In genomic region chr17:47179410-47179809, GRCm38 (mm10) we compare ENCODE assay signal across 14 mouse cellular contexts.
DNase-seq lines count a peak whose midpoint lies in the region; ATAC-seq and TF ChIP-seq lines count a peak whose summit lies in the region.
"Had no signal": no experiment of that assay in that cellular context is flagged by ENCODE, and none has a peak within 500 bp of the region (broad histone marks: within the 10 kb centered on the region; RNA-seq: fewer than 3 reads in every experiment).

No protein-coding gene starts in this region.

- no peaks in the 10 kb centered on the region for H3K9me3 ChIP-seq in forebrain, postnatal 0 days (ENCODE audit: low read length)
- H3K9me3 ChIP-seq in forebrain, embryonic 15.5 days: no peaks in the 10 kb centered on the region
- H3K9me3 ChIP-seq in lung, embryonic 15.5 days: no peaks in the 10 kb centered on the region
- no peaks in the 10 kb centered on the region for H3K9me3 ChIP-seq in intestine, embryonic 16.5 days (ENCODE audit: control insufficient read depth, low read length)
- H3K9me3 ChIP-seq in stomach, embryonic 16.5 days (replicated peaks; ENCODE audit: control insufficient read depth, low read length): no peaks in the 10 kb centered on the region

- no peaks in the 10 kb centered on the region for H3K4me1 ChIP-seq in forebrain, postnatal 0 days (ENCODE audit: insufficient read depth)
- peaks cover 20% of the 10 kb centered on the region for H3K4me1 ChIP-seq in forebrain, embryonic 15.5 days
- peaks cover 79% of the 10 kb centered on the region for H3K4me1 ChIP-seq in lung, embryonic 15.5 days
- peaks cover 12% of the 10 kb centered on the region for H3K4me1 ChIP-seq in lung, adult 2 months (ENCODE audit: control insufficient read depth, insufficient read depth, low read length)
- H3K4me1 ChIP-seq in intestine, embryonic 16.5 days (ENCODE audit: control insufficient read depth, insufficient read depth, low read length): peaks cover 15% of the 10 kb centered on the region; the same call in 1 of the 2 replicates
- peaks cover 68% of the 10 kb centered on the region for H3K4me1 ChIP-seq in stomach, embryonic 16.5 days (ENCODE audit: control insufficient read depth, insufficient read depth, low read length)

- H3K9ac ChIP-seq in forebrain, postnatal 0 days: no peak overlapping the region
- H3K9ac ChIP-seq in forebrain, embryonic 15.5 days (replicated peaks): no peak overlapping the region
- H3K9ac ChIP-seq in lung, embryonic 15.5 days: no peak overlapping the region
- H3K9ac ChIP-seq in intestine, embryonic 16.5 days (ENCODE audit: low read depth, low read length): no peak overlapping the region
- no peak overlapping the region for H3K9ac ChIP-seq in stomach, embryonic 16.5 days (ENCODE audit: low read length)

- H3K4me3 ChIP-seq in forebrain, postnatal 0 days (ENCODE audit: low read depth, low read length): no peak overlapping the region
- H3K4me3 ChIP-seq in forebrain, embryonic 15.5 days: no peak overlapping the region
- H3K4me3 ChIP-seq in lung, embryonic 15.5 days: no peak overlapping the region
- H3K4me3 ChIP-seq in lung, adult 2 months (replicated peaks; ENCODE audit: extremely low read depth, low read depth, low read length): no peak overlapping the region
- H3K4me3 ChIP-seq in intestine, embryonic 16.5 days (ENCODE audit: low read length): no peak overlapping the region
- H3K4me3 ChIP-seq in stomach, embryonic 16.5 days (replicated peaks; ENCODE audit: low read length): peak overlapping the region; percentile 11; the same call in 1 of the 2 replicates
- H3K4me3 ChIP-seq in left cerebral cortex, adult 2 months: no peak overlapping the region

- intact Hi-C loops in left cerebral cortex, adult 2 months (cut with DNase I): loop anchor here (2.0 to 5.0 kb wide), 2 partner anchors 19 to 37 kb away; no protein-coding TSS in a partner anchor

- WGBS in forebrain, postnatal 0 days: 79% methylated on average over 5 of the region's 5 CpGs
- WGBS in forebrain, embryonic 15.5 days: 84% methylated on average over 5 of the region's 5 CpGs
- WGBS in lung, embryonic 15.5 days: 28% methylated on average over 5 of the region's 5 CpGs
- 45% methylated on average over 5 of the region's 5 CpGs for WGBS in lung, adult 2 months
- 44% methylated on average over 5 of the region's 5 CpGs for WGBS in intestine, embryonic 16.5 days
- 32% methylated on average over 5 of the region's 5 CpGs for WGBS in stomach, embryonic 16.5 days

- no peak for TF ChIP-seq CTCF in forebrain, postnatal 0 days (IDR thresholded peaks at IDR 0.05; ENCODE audit: low read depth)
- TF ChIP-seq CTCF in lung, adult 2 months (IDR thresholded peaks at IDR 0.05; ENCODE audit: insufficient read depth, low read length): no peak
- no peak for TF ChIP-seq CTCF in left cerebral cortex, adult 2 months (IDR thresholded peaks at IDR 0.05)

- H3K27ac ChIP-seq in forebrain, postnatal 0 days (ENCODE audit: low read depth, low read length): 0 out of 2 replicates have a peak overlapping the region, but pooled peaks have one; percentile 59
- no peak overlapping the region for H3K27ac ChIP-seq in forebrain, embryonic 15.5 days (replicated peaks)
- H3K27ac ChIP-seq in lung, embryonic 15.5 days: peak overlapping the region; percentile 83
- H3K27ac ChIP-seq in intestine, embryonic 16.5 days (ENCODE audit: low read length): peak overlapping the region; percentile 69
- peak overlapping the region; percentile 89 for H3K27ac ChIP-seq in stomach, embryonic 16.5 days (ENCODE audit: low read length)
- no peak overlapping the region for H3K27ac ChIP-seq in left cerebral cortex, adult 2 months

- DNase-seq in forebrain, postnatal 0 days: no peak
- DNase-seq in lung, adult 2 months: no peak
- DNase-seq in ovary, postnatal 10 days (ENCODE audit: low spot score): no peak
- no peak for DNase-seq in left cerebral cortex, adult 2 months (ENCODE audit: extremely low spot score in 1 of 2, low spot score in 2 of 2)
- DNase-seq: B cell, adult 2 months; cerebellum, adult 9-10 months; gastrocnemius, postnatal 14 days; thymus, postnatal 14 days had no signal

- no peaks in the 10 kb centered on the region for H3K36me3 ChIP-seq in forebrain, postnatal 0 days (ENCODE audit: insufficient read depth)
- no peaks in the 10 kb centered on the region for H3K36me3 ChIP-seq in forebrain, embryonic 15.5 days
- no peaks in the 10 kb centered on the region for H3K36me3 ChIP-seq in lung, embryonic 15.5 days
- H3K36me3 ChIP-seq in intestine, embryonic 16.5 days (ENCODE audit: control insufficient read depth, insufficient read depth, low read length): no peaks in the 10 kb centered on the region
- H3K36me3 ChIP-seq in stomach, embryonic 16.5 days (ENCODE audit: control insufficient read depth, insufficient read depth, low read length): no peaks in the 10 kb centered on the region; the same call in 1 of the 2 replicates

- no peak for ATAC-seq in forebrain, postnatal 0 days
- no peak for ATAC-seq in forebrain, embryonic 15.5 days (replicated peaks)
- ATAC-seq in lung, embryonic 15.5 days (ENCODE audit: borderline replicate concordance, extremely low read depth, low FRiP score, low TSS enrichment): peak; percentile 58; the same call in 1 of the 2 replicates
- no peak for ATAC-seq in intestine, embryonic 16.5 days
- ATAC-seq in stomach, embryonic 16.5 days (ENCODE audit: insufficient read depth, low FRiP score): peak; percentile 57; the same call in 1 of the 2 replicates
- ATAC-seq: activated CD4-positive, CD25-positive, alpha-beta regulatory T cell, adult 4 months had no signal

- no peaks in the 10 kb centered on the region for H3K27me3 ChIP-seq in forebrain, postnatal 0 days (ENCODE audit: insufficient read depth, low read length)
- no peaks in the 10 kb centered on the region for H3K27me3 ChIP-seq in forebrain, embryonic 15.5 days
- no peaks in the 10 kb centered on the region for H3K27me3 ChIP-seq in lung, embryonic 15.5 days
- H3K27me3 ChIP-seq in intestine, embryonic 16.5 days (replicated peaks; ENCODE audit: control insufficient read depth, insufficient read depth, low read length): no peaks in the 10 kb centered on the region
- no peaks in the 10 kb centered on the region for H3K27me3 ChIP-seq in stomach, embryonic 16.5 days (ENCODE audit: control insufficient read depth, insufficient read depth, low read length)

- no peak overlapping the region for H3K4me2 ChIP-seq in forebrain, postnatal 0 days (ENCODE audit: low read depth)
- H3K4me2 ChIP-seq in forebrain, embryonic 15.5 days (replicated peaks): no peak overlapping the region
- peak overlapping the region; percentile 32; the same call in 1 of the 2 replicates for H3K4me2 ChIP-seq in lung, embryonic 15.5 days
- H3K4me2 ChIP-seq in intestine, embryonic 16.5 days (ENCODE audit: low read depth, low read length): 0 out of 2 replicates have a peak overlapping the region, but pooled peaks have one; percentile 18
- H3K4me2 ChIP-seq in stomach, embryonic 16.5 days (ENCODE audit: low read depth, low read length): peak overlapping the region; percentile 44
- H3K4me2 ChIP-seq: liver, embryonic 11.5 days had no signal

- no peak for TF ChIP-seq POLR2A in lung, adult 2 months (IDR thresholded peaks at IDR 0.05; ENCODE audit: borderline replicate concordance, extremely low read depth, low read depth, low read length)

Comparison
In these comparisons a context has a peak if more than half of its experiments do, and no peak if none do; other contexts are left out.
1. H3K27ac ChIP-seq: peak in forebrain, postnatal 0 days (single experiment), lung, embryonic 15.5 days (single experiment), intestine, embryonic 16.5 days (single experiment) and stomach, embryonic 16.5 days (single experiment); none in forebrain, embryonic 15.5 days (single experiment) and left cerebral cortex, adult 2 months (single experiment).
2. ATAC-seq: peak in lung, embryonic 15.5 days (single experiment) and stomach, embryonic 16.5 days (single experiment); none in forebrain, postnatal 0 days (single experiment), forebrain, embryonic 15.5 days (single experiment) and intestine, embryonic 16.5 days (single experiment).
3. H3K4me2 ChIP-seq: peak in lung, embryonic 15.5 days (single experiment), intestine, embryonic 16.5 days (single experiment) and stomach, embryonic 16.5 days (single experiment); none in forebrain, postnatal 0 days (single experiment) and forebrain, embryonic 15.5 days (single experiment).